9 mouse cellular contexts compared by ENCODE assay signal in the genomic region with DNA sequence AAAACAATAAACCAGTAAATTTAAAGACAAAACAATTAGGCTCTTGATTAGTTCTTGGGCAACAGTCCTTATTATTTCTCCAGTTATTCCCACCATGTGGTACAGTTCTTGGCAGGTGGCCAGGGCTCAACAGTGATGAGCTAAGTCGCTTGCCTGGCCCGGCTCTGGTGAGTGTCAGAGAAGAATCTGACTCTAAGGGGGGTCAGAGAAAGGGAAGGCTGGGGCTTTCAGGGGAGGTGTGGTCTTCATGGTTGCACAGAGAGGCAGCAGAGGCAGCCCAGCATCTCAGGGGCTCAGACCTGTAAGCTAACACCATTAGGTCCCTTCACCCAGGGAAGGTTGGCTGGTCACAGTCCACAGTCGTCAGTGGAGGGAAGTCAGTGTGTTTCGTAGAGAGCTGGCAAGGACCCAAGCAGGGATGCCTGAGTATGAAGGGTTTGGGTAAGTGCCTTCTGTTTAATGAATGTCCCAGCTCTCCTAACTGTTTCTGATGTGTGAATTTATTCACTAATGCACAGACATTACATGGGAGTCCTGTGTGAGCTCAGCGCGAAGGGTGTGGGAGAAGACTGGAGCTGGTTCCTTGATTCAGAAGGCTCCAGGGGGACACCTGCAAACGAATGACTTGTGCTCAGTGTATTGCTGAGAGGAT. TPM values are rescaled to one million over a fixed set of nuclear protein-coding genes. Genes with fewer than 3 reads are reported as not detected.
DNase-seq lines count a peak whose midpoint lies in the region; ATAC-seq lines count a peak whose summit lies in the region.
"Had no signal": no experiment of that assay in that cellular context is flagged by ENCODE, and none has a peak within 500 bp of the region (broad histone marks: within the 10 kb centered on the region; RNA-seq: fewer than 3 reads in every experiment).

No protein-coding gene starts in this region.

- 0 out of 2 replicates have a peak, but pooled peaks have one; percentile 33 for ATAC-seq in kidney, embryonic 15.5 days (replicated peaks; ENCODE audit: low FRiP score)

- peaks cover 9% of the 10 kb centered on the region; the same call in 1 of the 2 replicates for H3K4me1 ChIP-seq in kidney, embryonic 15.5 days

- H3K4me3 ChIP-seq in kidney, embryonic 15.5 days (replicated peaks) = no peak overlapping the region
- H3K4me3 ChIP-seq: lung, embryonic 15.5 days had no signal

- H3K9me3 ChIP-seq in kidney, embryonic 15.5 days (replicated peaks) = no peaks in the 10 kb centered on the region
- H3K9me3 ChIP-seq: lung, embryonic 15.5 days had no signal

- no peak overlapping the region for H3K27ac ChIP-seq in kidney, embryonic 15.5 days
- H3K27ac ChIP-seq: lung, embryonic 15.5 days had no signal

- WGBS in kidney, embryonic 15.5 days = 36% methylated on average over 7 of the region's 7 CpGs

- peak; percentile 30 for DNase-seq in adrenal gland, postnatal 10 days
- no peak for DNase-seq in adrenal gland, adult 2 months
- peak; percentile 14 to 31 for DNase-seq in kidney, adult 8-10 months
- no peak for DNase-seq in kidney, adult 11 months
- peak; percentile 72 for DNase-seq in Muller cell, postnatal 12 days (ENCODE audit: inconsistent ontology term)
- DNase-seq in ovary, postnatal 36 days (ENCODE audit: low spot score) = no peak
- DNase-seq in gastrocnemius, adult 18-20 months (ENCODE audit: low spot score) = no peak

- H3K9ac ChIP-seq in kidney, embryonic 15.5 days = no peak overlapping the region
- H3K9ac ChIP-seq: lung, embryonic 15.5 days had no signal

- no peak overlapping the region for H3K4me2 ChIP-seq in kidney, embryonic 15.5 days
- H3K4me2 ChIP-seq: lung, embryonic 15.5 days had no signal

- no peaks in the 10 kb centered on the region for H3K36me3 ChIP-seq in kidney, embryonic 15.5 days
- H3K36me3 ChIP-seq: lung, embryonic 15.5 days had no signal

- H3K27me3 ChIP-seq in kidney, embryonic 15.5 days = no peaks in the 10 kb centered on the region
- H3K27me3 ChIP-seq: lung, embryonic 15.5 days had no signal

RNA-seq across cellular contexts. Expression of gene Cdh13, which starts 12.7 kb away (rescaled TPM):
- 10 to 100 TPM; 25.9 to 31.2 TPM for total RNA-seq in adrenal gland, postnatal 10 days (2021)
- 1 to 10 TPM; 5.3 to 8.1 TPM for total RNA-seq in adrenal gland, adult 2 months (2021)
- polyA plus RNA-seq in adrenal gland, adult 2 months (2012; rRNA removed) = 8.7 and 9.2 TPM in 2 replicates
- polyA plus RNA-seq in kidney, embryonic 15.5 days (2015; fragmentation: Nextera tagmentation; extraction: Ambion mirVana) = 3.6 and 4.2 TPM in 2 replicates
- total RNA-seq in gastrocnemius, adult 18-20 months (2021) = 100 to 1,000 TPM in 1 of 2 experiments, 10 to 100 TPM in 1; 95.8 to 111 TPM

Comparison
In these comparisons a context has a peak if more than half of its experiments do, and no peak if none do; other contexts are left out.
1. DNase-seq: peak in adrenal gland, postnatal 10 days (single experiment), kidney, adult 8-10 months (2 of 2) and Muller cell, postnatal 12 days (single experiment); none in adrenal gland, adult 2 months (single experiment), kidney, adult 11 months (single experiment), ovary, postnatal 36 days (single experiment) and gastrocnemius, adult 18-20 months (single experiment).